Mouse (Mus musculus): ENCODE measurements around the gene Ear14.
"Not testable (repeated sequence)": the region's sequence is repeated elsewhere in the genome, so short reads cannot be mapped to it uniquely, and the experiment has no call there.

GRCm38 (mm10) chr14:51229657-51230056 is 26.5 kb downstream of the Ear14 start:
- TF ChIP-seq EP300 (IDR thresholded peaks at IDR 0.05; ENCODE audit: low read depth in 1 of 2, low read length in 2 of 2); CTCF (IDR thresholded peaks at IDR 0.05 in 2 of 3, conservative IDR thresholded peaks at IDR 0.05 in 1 of 3; ENCODE audit: control insufficient read depth in 1 of 3, insufficient read depth in 1 of 3, low read depth in 2 of 3, low read length in 3 of 3, poor library complexity in 1 of 3, severe bottlenecking in 1 of 3); MAFK (IDR thresholded peaks at IDR 0.05; ENCODE audit: borderline replicate concordance, low read depth, low read length); MXI1 (IDR thresholded peaks at IDR 0.05; ENCODE audit: low read depth, low read length); POLR2A (IDR thresholded peaks at IDR 0.05; ENCODE audit: control insufficient read depth in 1 of 2, insufficient read depth in 1 of 2, low read depth in 1 of 2, low read length in 2 of 2, poor library complexity in 1 of 2); UBTF (IDR thresholded peaks at IDR 0.05; ENCODE audit: borderline replicate concordance, insufficient read depth, low read depth, low read length); HCFC1 (IDR thresholded peaks at IDR 0.05; ENCODE audit: low read depth, low read length); MAZ (IDR thresholded peaks at IDR 0.05; ENCODE audit: low read depth, low read length); ZC3H11A (IDR thresholded peaks at IDR 0.05; ENCODE audit: low read depth, low read length); POLR2AphosphoS2 (IDR thresholded peaks at IDR 0.05; ENCODE audit: low read length); GATA1 (IDR thresholded peaks at IDR 0.05; ENCODE audit: low read depth, low read length); SMC3 (IDR thresholded peaks at IDR 0.05; ENCODE audit: low read depth, low read length); POLR2AphosphoS5 (IDR thresholded peaks at IDR 0.05; ENCODE audit: borderline replicate concordance, low read depth, low read length): not testable (repeated sequence)
